Mouse (Mus musculus) kidney, adult 9 months (tissue): ENCODE data around the gene Tut4.

Source experiments
- DNase-seq: peaks from one replicate; pipeline ENCODE4 v3.0.0; 2022

Tut4 gene

GRCm38 (mm10) chr4:108539701-108540100, 80.5 kb downstream of the Tut4 start:
- DNase-seq, result no peak

GRCm38 (mm10) chr4:108565026-108565425, 105.8 kb downstream of the Tut4 start:
- no peak for DNase-seq

- DNase-seq, result no peak
Measured at GRCm38 (mm10) chr4:108572644-108573043, 113.4 kb downstream of the Tut4 start.

- DNase-seq, result peak; percentile 98
Measured at GRCm38 (mm10) chr4:108578840-108579742, 119.9 kb downstream of the Tut4 start, which contains the start of the genes Prpf38a and Orc1. Gene Prpf38a, minus strand, starts transcription at chr4:108579336. Gene Orc1, plus strand, starts transcription at chr4:108579423.

- DNase-seq, result peak; percentile 4
Measured at GRCm38 (mm10) chr4:108579743-108580411, 120.7 kb downstream of the Tut4 start.

- DNase-seq, result no peak
Measured at GRCm38 (mm10) chr4:108593376-108593775, 134.2 kb downstream of the Tut4 start.

GRCm38 (mm10) chr4:108595785-108596184, 136.6 kb downstream of the Tut4 start:
- no peak for DNase-seq

- DNase-seq, result no peak
Measured at GRCm38 (mm10) chr4:108598306-108598705, 139.1 kb downstream of the Tut4 start.

GRCm38 (mm10) chr4:108601870-108602269, 142.6 kb downstream of the Tut4 start:
- DNase-seq, result no peak

- no peak for DNase-seq
Measured at GRCm38 (mm10) chr4:108608651-108609050, 149.4 kb downstream of the Tut4 start.
